In the genomic region with DNA sequence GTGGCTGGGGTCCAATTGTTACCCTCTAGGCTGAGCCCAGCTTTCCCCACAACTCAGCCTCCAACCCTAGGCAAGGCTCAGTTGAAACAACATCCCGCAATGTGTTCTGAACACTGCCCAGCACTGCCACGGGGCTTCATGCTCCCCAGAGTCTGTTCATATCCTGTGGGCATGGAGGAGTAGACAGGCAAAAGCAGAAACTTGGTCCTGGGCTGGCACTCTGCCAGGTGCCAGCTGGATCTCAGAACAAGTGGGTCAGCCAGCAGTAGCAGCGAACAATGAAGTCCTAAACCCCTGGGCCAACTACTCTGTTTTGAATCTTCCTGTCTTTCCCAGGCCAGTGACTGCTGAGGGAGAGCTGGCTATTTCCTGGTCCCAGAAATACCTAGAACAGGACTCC, we compare ENCODE assay signal across 10 mouse cellular contexts. TPM values are rescaled to one million over a fixed set of nuclear protein-coding genes. Genes with fewer than 3 reads are reported as not detected.
DNase-seq lines count a peak whose midpoint lies in the region; ATAC-seq lines count a peak whose summit lies in the region.
"Had no signal": no experiment of that assay in that cellular context is flagged by ENCODE, and none has a peak within 500 bp of the region (broad histone marks: within the 10 kb centered on the region; RNA-seq: fewer than 3 reads in every experiment).

No protein-coding gene starts in this region.

- H3K27ac ChIP-seq in hindbrain, embryonic 12.5 days, result peak overlapping the region; percentile 23; the same call in 1 of the 2 replicates
- H3K27ac ChIP-seq: liver, embryonic 15.5 days had no signal

- H3K27me3 ChIP-seq in hindbrain, embryonic 12.5 days, result no peaks in the 10 kb centered on the region
- H3K27me3 ChIP-seq: liver, embryonic 15.5 days had no signal

- H3K36me3 ChIP-seq in hindbrain, embryonic 12.5 days, result peaks cover 53% of the 10 kb centered on the region

- H3K4me1 ChIP-seq in hindbrain, embryonic 12.5 days, result peaks cover 4% of the 10 kb centered on the region
- H3K4me1 ChIP-seq: liver, embryonic 15.5 days had no signal

- no peak overlapping the region for H3K4me2 ChIP-seq in hindbrain, embryonic 12.5 days (replicated peaks)
- H3K4me2 ChIP-seq: liver, embryonic 15.5 days had no signal

- no peak for ATAC-seq in hindbrain, embryonic 12.5 days (ENCODE audit: low FRiP score)

- intact Hi-C loops in gastrocnemius, postnatal 36 days (cut with DNase I), result no loop called here

- no peaks in the 10 kb centered on the region for H3K9me3 ChIP-seq in hindbrain, embryonic 12.5 days (replicated peaks)
- H3K9me3 ChIP-seq: G1E; liver, embryonic 15.5 days had no signal

- H3K9ac ChIP-seq in hindbrain, embryonic 12.5 days, result no peak overlapping the region
- H3K9ac ChIP-seq: liver, embryonic 15.5 days had no signal

- H3K4me3 ChIP-seq in hindbrain, embryonic 12.5 days, result no peak overlapping the region
- H3K4me3 ChIP-seq: liver, embryonic 15.5 days had no signal

- peak; percentile 38 for DNase-seq in gastrocnemius, postnatal 25 days
- no peak for DNase-seq in gastrocnemius, postnatal 36 days
- peak; percentile 54 to 59 for DNase-seq in spleen, postnatal 36 days (ENCODE audit: low spot score in 2 of 2)
- no peak for DNase-seq in spleen, postnatal 14 days (ENCODE audit: low spot score in 2 of 2)
- DNase-seq in lung, postnatal 25 days (ENCODE audit: low spot score), result peak; percentile 60
- no peak for DNase-seq in gastrocnemius, adult 8-10 months (ENCODE audit: low spot score in 2 of 2)
- no peak for DNase-seq in ovary, postnatal 14 days (ENCODE audit: low spot score)

- 72% methylated on average over 3 of the region's 3 CpGs for WGBS in hindbrain, embryonic 12.5 days

RNA-seq across cellular contexts. Expression of a gene that starts 8.6 kb away (rescaled TPM):
- total RNA-seq in gastrocnemius, postnatal 25 days (2021), result 1 to 10 TPM; 3.0 to 4.6 TPM
- total RNA-seq in gastrocnemius, postnatal 36 days (2021), result 1 to 10 TPM; 4.6 to 4.8 TPM
- polyA plus RNA-seq in hindbrain, embryonic 12.5 days (2016; fragmentation: Nextera tagmentation; extraction: Ambion mirVana), result 5.2 and 5.9 TPM in 2 replicates
- total RNA-seq in gastrocnemius, adult 8-10 months (2022), result 1 to 10 TPM; 2.5 to 4.7 (median 4.4) TPM

RNA-seq across cellular contexts. Expression of a gene that starts 40.4 kb away (rescaled TPM):
- total RNA-seq in gastrocnemius, postnatal 25 days (2021), result 1 to 10 TPM; 9.3 to 9.4 TPM
- total RNA-seq in gastrocnemius, postnatal 36 days (2021), result 10 to 100 TPM; 10.6 to 11.8 TPM
- 11.5 and 12.1 TPM in 2 replicates for polyA plus RNA-seq in hindbrain, embryonic 12.5 days (2016; fragmentation: Nextera tagmentation; extraction: Ambion mirVana)
- 10 to 100 TPM; 14.1 to 16.4 (median 15.1) TPM for total RNA-seq in gastrocnemius, adult 8-10 months (2022)

Comparison
In these comparisons a context has a peak if more than half of its experiments do, and no peak if none do; other contexts are left out.
1. DNase-seq: peak in gastrocnemius, postnatal 25 days (single experiment), spleen, postnatal 36 days (2 of 2) and lung, postnatal 25 days (single experiment); none in gastrocnemius, postnatal 36 days (0 of 2), spleen, postnatal 14 days (0 of 2), gastrocnemius, adult 8-10 months (0 of 2) and ovary, postnatal 14 days (single experiment).